Mouse (Mus musculus) midbrain, embryonic 14.5 days (tissue): ENCODE measurements around the gene Art1. TPM values are rescaled to one million over a fixed set of nuclear protein-coding genes. Genes with fewer than 3 reads are reported as not detected.

ENCODE experiments used
- ATAC-seq: fragments of 200-750 bp; cut with Nextera tagmentation; 2 replicates; pipeline ENCODE4 v1.8.0; 2017; ENCODE audit warnings: moderate number of reproducible peaks, moderate library complexity; ENCODE audit not compliant: low FRiP score, low TSS enrichment
- DNase-seq: peaks from one replicate; pipeline ENCODE4 v3.0.0-alpha.2; 2015
- H3K27ac ChIP-seq: fragments of 300-500 bp; sonication (generic); replicated peaks from 2 replicates; pipeline ENCODE4 v1.5.1; 2014; ENCODE audit warnings: mild to moderate bottlenecking, low read depth, low read length, moderate library complexity
- H3K27me3 ChIP-seq: fragments of 300-500 bp; sonication (generic); 2 replicates; pipeline ENCODE4 v1.6.1; 2014; ENCODE audit warnings: low read length, control low read depth, mixed read lengths; ENCODE audit not compliant: control insufficient read depth, insufficient read depth
- H3K36me3 ChIP-seq: fragments of 300-500 bp; sonication (generic); 2 replicates; pipeline ENCODE4 v1.6.1; 2014; ENCODE audit warnings: low read length, control low read depth; ENCODE audit not compliant: control insufficient read depth, insufficient read depth
- H3K4me1 ChIP-seq: fragments of 300-500 bp; sonication (generic); 2 replicates; pipeline ENCODE4 v1.6.1; 2014; ENCODE audit warnings: mild to moderate bottlenecking, antibody characterized with exemption, low read length, control low read depth; ENCODE audit not compliant: control insufficient read depth, insufficient read depth
- H3K4me2 ChIP-seq: fragments of 300-500 bp; sonication (generic); 2 replicates; pipeline ENCODE4 v1.6.1; 2014; ENCODE audit warnings: mild to moderate bottlenecking, low read length, moderate library complexity
- H3K4me3 ChIP-seq: fragments of 300-500 bp; sonication (generic); replicated peaks from 2 replicates; pipeline ENCODE4 v1.5.1; 2014; ENCODE audit warnings: low read depth, low read length
- H3K9ac ChIP-seq: fragments of 300-500 bp; sonication (generic); replicated peaks from 2 replicates; pipeline ENCODE4 v1.6.1; 2014; ENCODE audit warnings: mild to moderate bottlenecking, low read length, moderate library complexity
- H3K9me3 ChIP-seq: fragments of 300-500 bp; sonication (generic); 2 replicates; pipeline ENCODE4 v1.6.1; 2016; ENCODE audit warnings: low read length, control low read depth, mixed read lengths; ENCODE audit not compliant: control insufficient read depth
- WGBS: fragments of 180-500 bp; shearing (Covaris S2); extraction: QIAGEN DNeasy Blood & Tissue Kit; methylation state at CpG from one replicate; pipeline ENCODE4 v1.1.7; 2014; 5-methylcytosine and 5-hydroxymethylcytosine counted together
- polyA plus RNA-seq: library from polyadenylated mRNA; unstranded; fragments of >200 nt; fragmentation: Nextera tagmentation; extraction: Ambion mirVana; gene quantifications from 2 replicates; pipeline ENCODE4 v1.2.1, GENCODE M21; 2014

The Art1 gene
- 0.39 TPM in 1 of 2 replicates, not detected in the other for polyA plus RNA-seq

DNA sequence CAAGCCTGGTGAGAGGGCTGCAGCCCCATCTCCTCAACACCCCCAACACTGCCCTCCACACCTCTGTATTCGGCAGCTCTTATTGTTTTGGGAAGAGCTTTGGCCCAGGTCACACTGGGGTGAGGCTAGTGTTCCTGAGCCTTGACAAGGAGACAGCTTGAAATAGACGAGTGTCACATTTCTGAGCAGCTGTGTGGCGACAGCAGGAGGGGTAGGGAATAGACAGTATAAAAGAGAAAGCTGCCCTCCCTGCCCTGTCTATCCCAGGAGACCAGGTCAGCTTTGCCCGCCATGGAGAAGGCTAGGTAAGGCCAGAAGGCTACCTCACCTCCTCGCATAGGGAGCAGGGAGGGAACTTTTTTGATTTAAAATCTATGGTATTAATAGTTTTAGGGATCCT is at the start of gene Art1:
TSS of gene Art1 (plus strand) at position 257 of the 400 bp plus-strand sequence.
- no peaks in the 10 kb centered on the region for H3K36me3 ChIP-seq
- H3K4me2 ChIP-seq: no peak within 1 kb of the TSS
- no peak within 1 kb of the TSS for H3K9ac ChIP-seq
- no peaks in the 10 kb centered on the region for H3K9me3 ChIP-seq
- no peak within 1 kb of the TSS for H3K4me3 ChIP-seq
- H3K27me3 ChIP-seq: no peaks in the 10 kb centered on the region
- ATAC-seq (no peak), DNase-seq (no peak)
- no peak within 1 kb of the TSS for H3K27ac ChIP-seq
- 51% methylated on average over 5 of the region's 5 CpGs for WGBS
- H3K4me1 ChIP-seq: peaks cover 9% of the 10 kb centered on the region

DNA sequence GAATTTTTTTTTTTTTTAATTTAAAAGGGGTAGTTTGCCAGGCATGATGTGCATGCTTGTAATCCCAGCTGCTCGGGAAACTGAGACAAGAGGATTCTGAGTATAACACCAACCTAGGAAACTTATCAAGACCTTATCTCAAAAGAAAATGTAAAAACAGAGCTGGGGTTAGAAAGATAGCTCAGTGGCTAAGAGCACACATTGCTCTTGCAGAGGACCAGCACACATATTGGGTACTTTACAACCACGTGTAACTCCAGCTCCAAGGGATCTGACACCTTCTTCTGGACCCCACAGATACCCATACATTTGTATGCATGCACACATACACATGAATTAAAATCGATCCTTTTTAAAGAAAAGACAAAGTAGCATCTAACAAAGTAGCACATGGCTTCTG is 40.2 kb upstream of the Art1 start:
- Histone ChIP-seq H3K4me3 (no peak overlapping the region), H3K9me3 (no peaks in the 10 kb centered on the region), H3K27me3 (no peaks in the 10 kb centered on the region), H3K4me1 (peaks cover 14% of the 10 kb centered on the region), H3K27ac (no peak overlapping the region), H3K4me2 (no peak overlapping the region), H3K36me3 (peaks cover 28% of the 10 kb centered on the region; the same call in 1 of the 2 replicates), H3K9ac (no peak overlapping the region)
- no peak for ATAC-seq
- WGBS: 96% methylated on average over 3 of the region's 3 CpGs
- no peak for DNase-seq

- H3K27ac ChIP-seq: no peak overlapping the region
- no peak overlapping the region for H3K9ac ChIP-seq
- no peak overlapping the region for H3K4me2 ChIP-seq
- ATAC-seq (no peak), DNase-seq (no peak)
- H3K4me1 ChIP-seq: peaks cover 15% of the 10 kb centered on the region
- 100% methylated on average over 1 of the region's 1 CpGs for WGBS
- no peak overlapping the region for H3K4me3 ChIP-seq
- H3K36me3 ChIP-seq: peaks cover 22% of the 10 kb centered on the region; the same call in 1 of the 2 replicates
- no peaks in the 10 kb centered on the region for H3K27me3 ChIP-seq
- H3K9me3 ChIP-seq: no peaks in the 10 kb centered on the region
These were observed 39.3 kb upstream of the Art1 start for GRCm38 (mm10) chr7:102062203-102062602.

- Histone ChIP-seq H3K36me3 (peaks cover 12% of the 10 kb centered on the region; the same call in 1 of the 2 replicates), H3K9me3 (no peaks in the 10 kb centered on the region), H3K27ac (no peak overlapping the region), H3K4me2 (peak overlapping the region; percentile 75), H3K4me1 (peaks cover 15% of the 10 kb centered on the region), H3K4me3 (peak overlapping the region; percentile 62), H3K27me3 (no peaks in the 10 kb centered on the region), H3K9ac (no peak overlapping the region)
- 93% methylated on average over 9 of the region's 9 CpGs for WGBS
- DNase-seq: no peak
- no peak for ATAC-seq
These were observed 37.7 kb upstream of the Art1 start for GRCm38 (mm10) chr7:102063891-102064290.

GRCm38 (mm10) chr7:102064655-102065045 is 36.9 kb upstream of the Art1 start:
- Histone ChIP-seq H3K4me2 (peak overlapping the region; percentile 75), H3K9me3 (no peaks in the 10 kb centered on the region), H3K27ac (peak overlapping the region; percentile 83), H3K4me1 (peaks cover 15% of the 10 kb centered on the region), H3K27me3 (no peaks in the 10 kb centered on the region), H3K4me3 (peak overlapping the region; percentile 62), H3K36me3 (0 out of 2 replicates have a peak, but pooled peaks cover 5% of the 10 kb centered on the region), H3K9ac (peak overlapping the region; percentile 73)
- under 1% methylated on average over 9 of the region's 9 CpGs for WGBS
- DNase-seq (no peak), ATAC-seq (peak; percentile 31; the same call in 1 of the 2 replicates)

DNA sequence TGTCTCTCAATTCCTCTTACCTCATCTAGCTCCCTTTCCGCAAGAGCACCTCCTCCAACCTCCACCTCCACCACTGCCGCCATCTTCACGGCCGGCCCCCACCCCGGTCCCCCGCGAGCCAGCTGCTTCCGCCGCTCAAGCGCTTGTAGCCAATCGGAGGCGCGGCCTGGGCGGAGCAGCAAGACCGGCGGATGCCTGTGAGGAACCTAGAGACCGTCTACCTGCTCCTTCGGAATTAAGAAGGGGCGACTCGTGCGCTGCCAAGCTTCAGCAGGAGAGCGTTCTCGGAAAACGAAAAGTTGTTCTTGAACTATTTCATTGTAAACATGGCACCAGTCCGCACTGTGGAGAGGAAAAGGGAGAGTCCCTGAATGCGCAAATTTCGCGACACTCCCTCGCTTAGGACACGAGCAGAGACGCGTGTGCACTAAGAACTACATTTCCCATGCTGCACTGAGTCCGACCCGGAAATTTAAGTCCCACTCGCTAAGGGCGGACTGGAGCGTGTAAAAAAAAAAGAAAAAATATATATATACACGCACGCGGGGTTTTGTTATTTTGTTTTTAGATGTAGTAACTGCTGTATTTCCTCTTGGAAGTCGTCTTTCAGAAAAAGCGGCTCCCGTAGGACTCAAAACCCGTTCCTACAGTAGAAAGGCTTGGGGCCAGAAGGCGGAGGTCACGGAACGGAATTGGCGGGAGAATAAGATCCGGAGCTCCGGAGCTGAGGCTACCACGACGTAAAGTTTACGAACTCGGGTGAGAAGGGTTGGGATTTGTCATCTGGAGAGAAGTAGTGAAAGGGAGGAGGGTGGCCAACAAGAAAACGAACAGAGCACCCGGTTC is 36.3 kb upstream of the Art1 start, which contains the start of the genes Rnf121, Xndc1 and Xntrpc:
TSS of gene Rnf121 (minus strand) at position 424 of the 846 bp plus-strand sequence.
TSS of gene Xndc1 (plus strand) at position 466 of the 846 bp plus-strand sequence.
TSS of gene Xntrpc (plus strand) at position 668 of the 846 bp plus-strand sequence.
- Histone ChIP-seq H3K4me2 (peak within 1 kb of the TSS; percentile 75), H3K4me3 (peak within 1 kb of the TSS; percentile 62), H3K9ac (peak within 1 kb of the TSS; percentile 73), H3K27me3 (no peaks in the 10 kb centered on the region), H3K27ac (peak within 1 kb of the TSS; percentile 83), H3K4me1 (peaks cover 15% of the 10 kb centered on the region), H3K9me3 (no peaks in the 10 kb centered on the region), H3K36me3 (0 out of 2 replicates have a peak, but pooled peaks cover 2% of the 10 kb centered on the region)
- peak; percentile 96 for DNase-seq
- peak; percentile 99 for ATAC-seq
- under 1% methylated on average over 56 of the region's 56 CpGs for WGBS

- Histone ChIP-seq H3K4me1 (peaks cover 15% of the 10 kb centered on the region), H3K4me2 (peak overlapping the region; percentile 75), H3K9me3 (no peaks in the 10 kb centered on the region), H3K4me3 (peak overlapping the region; percentile 62), H3K27me3 (no peaks in the 10 kb centered on the region), H3K9ac (peak overlapping the region; percentile 50; the same call in 1 of the 2 replicates), H3K27ac (no peak overlapping the region), H3K36me3 (peaks cover 3% of the 10 kb centered on the region)
- ATAC-seq (no peak), DNase-seq (no peak)
- WGBS: 82% methylated on average over 6 of the region's 6 CpGs
These were observed 35.2 kb upstream of the Art1 start for GRCm38 (mm10) chr7:102066363-102066762.

- ATAC-seq: no peak
- WGBS: 84% methylated on average over 7 of the region's 7 CpGs
- Histone ChIP-seq H3K36me3 (peaks cover 74% of the 10 kb centered on the region), H3K4me1 (no peaks in the 10 kb centered on the region), H3K4me2 (no peak overlapping the region), H3K9me3 (no peaks in the 10 kb centered on the region), H3K27me3 (no peaks in the 10 kb centered on the region), H3K4me3 (no peak overlapping the region), H3K9ac (no peak overlapping the region), H3K27ac (no peak overlapping the region)
- peak; percentile 46 for DNase-seq
These were observed 24.7 kb upstream of the Art1 start for GRCm38 (mm10) chr7:102076714-102077296.
